Mouse (Mus musculus): ENCODE data around the gene Klf6.

The Klf6 gene

DNA sequence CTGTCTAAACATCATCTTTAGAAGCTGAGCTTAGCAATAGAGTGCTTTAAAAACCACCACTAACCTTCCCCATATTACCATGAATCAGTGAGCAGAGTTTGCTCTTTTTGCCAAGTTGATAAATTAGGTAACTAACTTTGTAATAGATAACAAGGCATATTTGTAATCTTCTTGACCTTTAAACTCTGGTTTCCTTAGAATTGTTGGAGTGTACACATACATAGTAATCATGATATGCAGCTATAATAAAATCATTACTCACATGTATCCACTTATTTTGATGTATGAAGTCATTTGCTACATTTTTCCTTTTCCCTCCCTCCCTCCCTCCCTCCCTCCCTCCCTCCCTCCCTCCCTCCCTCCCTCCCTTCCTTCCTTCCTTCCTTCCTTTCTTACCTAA lies 56.1 kb downstream of the Klf6 start:
- DNase-seq: no peak

DNA sequence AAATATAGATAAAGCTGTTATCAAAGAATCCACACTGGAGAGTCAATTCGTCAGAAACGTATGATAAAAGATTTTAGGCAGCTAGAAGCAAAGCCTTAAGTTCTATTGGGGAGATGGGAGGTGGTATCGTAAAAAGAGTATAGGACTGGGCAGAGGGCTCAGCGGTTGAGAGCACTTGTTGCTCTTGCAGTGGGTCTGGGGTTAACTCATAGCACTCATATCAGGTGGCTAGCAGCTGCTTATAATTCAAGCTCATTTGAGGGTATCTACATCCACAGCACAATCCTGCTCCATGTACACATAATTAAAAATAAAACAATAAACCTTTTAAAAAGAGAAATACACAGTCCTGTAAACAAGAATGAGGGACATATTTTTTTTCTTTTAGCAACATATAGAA lies 58.7 kb downstream of the Klf6 start:
- DNase-seq: no peak
